Mouse (Mus musculus): ENCODE results near the gene Mcm10. TPM values are rescaled to one million over a fixed set of nuclear protein-coding genes. Genes with fewer than 3 reads are reported as not detected.

Mcm10 gene
- polyA plus RNA-seq (2014; fragmentation: Nextera tagmentation; extraction: Ambion mirVana) = 34.4 and 44.0 TPM in 2 replicates

DNA sequence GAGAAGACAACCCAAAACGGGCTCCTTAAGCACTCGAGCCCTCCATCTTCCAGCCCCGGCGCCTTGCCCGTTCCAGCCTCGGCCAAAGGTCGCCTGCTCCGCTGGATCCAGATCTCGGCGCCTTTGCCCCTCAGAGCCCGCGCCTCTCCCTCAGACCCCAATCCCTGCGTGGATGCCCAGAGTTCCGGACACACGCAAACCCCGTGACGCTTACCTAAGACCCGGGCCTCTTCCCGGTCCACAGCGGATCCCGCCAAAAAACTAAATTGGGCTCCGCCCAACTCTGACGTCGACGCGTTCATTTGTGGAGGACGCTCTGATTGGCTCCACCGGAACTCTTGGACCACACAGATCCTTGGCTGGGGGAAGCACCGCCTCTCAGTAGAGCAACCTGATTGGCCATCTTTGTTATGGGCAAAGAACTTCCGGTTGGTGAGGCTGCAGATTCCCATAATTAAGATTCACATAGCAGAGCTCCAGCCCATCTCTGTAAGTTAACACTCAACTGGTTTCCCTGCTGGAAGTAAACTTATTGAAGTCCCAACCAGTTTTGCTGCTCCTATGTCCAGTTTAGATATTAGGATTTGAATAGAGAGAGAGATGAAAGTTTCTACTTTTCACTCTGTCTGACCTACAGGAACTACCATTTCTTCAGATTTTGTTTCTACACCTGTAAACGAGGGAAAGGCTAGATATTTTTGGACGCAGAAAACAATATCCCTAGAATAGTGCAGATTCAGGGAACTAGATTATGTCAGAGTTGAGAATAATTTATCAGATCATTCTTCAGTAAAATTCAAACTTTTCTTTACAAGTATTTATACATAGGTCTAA lies at the start of gene Mcm10:
TSS of gene Mcm10 (minus strand) at position 301 of the 834 bp plus-strand sequence.
- Histone ChIP-seq H3K4me2 (replicated peaks; ENCODE audit: low read depth, low read length) (peak within 1 kb of the TSS; percentile 46), H3K36me3 (ENCODE audit: control insufficient read depth, insufficient read depth, low read length) (peaks cover 4% of the 10 kb centered on the region; the same call in 1 of the 2 replicates), H3K9ac (ENCODE audit: low read depth, low read length) (peak within 1 kb of the TSS; percentile 51; the same call in 1 of the 2 replicates), H3K4me3 (ENCODE audit: low read depth, low read length) (peak within 1 kb of the TSS; percentile 57), H3K9me3 (ENCODE audit: control insufficient read depth, low read length) (no peaks in the 10 kb centered on the region), H3K27me3 (ENCODE audit: control insufficient read depth, insufficient read depth, low read length) (no peaks in the 10 kb centered on the region), H3K27ac (ENCODE audit: low read depth, low read length) (no peak within 1 kb of the TSS), H3K4me1 (replicated peaks; ENCODE audit: control insufficient read depth, insufficient read depth, low read length) (no peaks in the 10 kb centered on the region)
- WGBS = 4% methylated on average over 32 of the region's 32 CpGs
- peak; percentile 98 for DNase-seq (ENCODE audit: low spot score)
- peak; percentile 100 for ATAC-seq (ENCODE audit: low FRiP score)

DNA sequence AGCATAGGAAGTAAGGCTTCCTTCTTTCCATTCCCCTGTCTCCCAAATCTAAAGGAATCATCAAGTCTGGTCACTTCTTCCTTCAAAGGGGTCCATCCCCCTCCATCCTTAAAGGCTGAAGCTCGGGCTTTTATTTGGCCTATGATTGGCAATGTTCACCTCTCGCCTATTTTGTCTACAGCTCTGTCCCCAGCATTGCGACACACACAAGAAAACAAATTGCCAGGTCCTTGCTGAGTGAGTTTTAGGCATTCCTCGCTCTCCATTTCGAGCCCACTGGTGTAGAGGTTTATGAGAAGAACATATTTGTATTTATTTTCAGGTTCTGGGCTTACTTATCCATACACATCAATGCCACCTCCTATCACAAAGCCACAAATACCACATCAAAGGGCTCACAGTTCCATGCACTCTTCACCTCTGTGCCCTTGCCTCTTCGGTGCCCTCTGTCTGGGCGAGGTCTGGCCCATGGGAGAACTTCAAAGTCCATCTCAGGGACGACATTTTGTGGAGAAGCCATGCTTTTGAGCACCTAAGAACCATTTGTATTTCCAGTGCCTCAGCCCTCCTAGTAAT lies 48.6 kb upstream of the Mcm10 start:
- Histone ChIP-seq H3K9me3 (ENCODE audit: control insufficient read depth, low read length) (no peaks in the 10 kb centered on the region), H3K4me3 (ENCODE audit: low read depth, low read length) (no peak overlapping the region), H3K27me3 (ENCODE audit: control insufficient read depth, insufficient read depth, low read length) (peaks cover 15% of the 10 kb centered on the region; the same call in 1 of the 2 replicates), H3K36me3 (ENCODE audit: control insufficient read depth, insufficient read depth, low read length) (no peaks in the 10 kb centered on the region), H3K9ac (ENCODE audit: low read depth, low read length) (no peak overlapping the region), H3K4me1 (replicated peaks; ENCODE audit: control insufficient read depth, insufficient read depth, low read length) (no peaks in the 10 kb centered on the region; the same call in 1 of the 2 replicates), H3K27ac (ENCODE audit: low read depth, low read length) (no peak overlapping the region), H3K4me2 (replicated peaks; ENCODE audit: low read depth, low read length) (no peak overlapping the region)
- DNase-seq (ENCODE audit: low spot score) (no peak), ATAC-seq (ENCODE audit: low FRiP score) (no peak)
- WGBS = 83% methylated on average over 8 of the region's 8 CpGs

DNA sequence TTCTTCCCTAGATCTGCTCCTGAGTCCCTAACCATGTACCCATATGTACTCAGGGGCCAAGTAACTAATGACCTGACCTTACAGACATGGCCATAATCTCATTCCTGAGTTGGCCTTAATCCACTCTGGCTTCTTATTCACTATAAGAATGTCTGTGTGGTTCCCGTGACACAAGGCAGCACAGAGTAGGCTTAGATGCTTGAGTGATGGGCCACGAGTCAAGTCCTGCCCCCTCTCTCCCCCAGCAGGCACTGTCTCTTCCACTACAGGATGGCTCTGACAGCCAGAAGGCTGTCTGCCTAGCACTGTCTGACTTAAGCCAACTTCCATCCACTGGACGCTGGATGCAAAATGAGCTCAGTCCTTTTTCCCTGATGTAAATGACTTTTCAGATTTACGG lies 47.4 kb upstream of the Mcm10 start:
- Histone ChIP-seq H3K4me1 (replicated peaks; ENCODE audit: control insufficient read depth, insufficient read depth, low read length) (no peaks in the 10 kb centered on the region; the same call in 1 of the 2 replicates), H3K4me2 (replicated peaks; ENCODE audit: low read depth, low read length) (no peak overlapping the region), H3K27ac (ENCODE audit: low read depth, low read length) (no peak overlapping the region), H3K9me3 (ENCODE audit: control insufficient read depth, low read length) (no peaks in the 10 kb centered on the region), H3K9ac (ENCODE audit: low read depth, low read length) (no peak overlapping the region), H3K4me3 (ENCODE audit: low read depth, low read length) (no peak overlapping the region), H3K36me3 (ENCODE audit: control insufficient read depth, insufficient read depth, low read length) (no peaks in the 10 kb centered on the region), H3K27me3 (ENCODE audit: control insufficient read depth, insufficient read depth, low read length) (peaks cover 15% of the 10 kb centered on the region; the same call in 1 of the 2 replicates)
- ATAC-seq (ENCODE audit: low FRiP score) = no peak
- no peak for DNase-seq (ENCODE audit: low spot score)
- 84% methylated on average over 4 of the region's 4 CpGs for WGBS

- Histone ChIP-seq H3K9me3 (ENCODE audit: control insufficient read depth, low read length) (no peaks in the 10 kb centered on the region), H3K27ac (ENCODE audit: low read depth, low read length) (no peak overlapping the region), H3K36me3 (ENCODE audit: control insufficient read depth, insufficient read depth, low read length) (no peaks in the 10 kb centered on the region), H3K9ac (ENCODE audit: low read depth, low read length) (no peak overlapping the region), H3K4me1 (replicated peaks; ENCODE audit: control insufficient read depth, insufficient read depth, low read length) (no peaks in the 10 kb centered on the region), H3K4me3 (ENCODE audit: low read depth, low read length) (no peak overlapping the region), H3K4me2 (replicated peaks; ENCODE audit: low read depth, low read length) (no peak overlapping the region), H3K27me3 (ENCODE audit: control insufficient read depth, insufficient read depth, low read length) (peaks cover 12% of the 10 kb centered on the region; the same call in 1 of the 2 replicates)
- no peak for DNase-seq (ENCODE audit: low spot score)
- 85% methylated on average over 5 of the region's 5 CpGs for WGBS
- ATAC-seq (ENCODE audit: low FRiP score) = no peak
Observed at GRCm38 (mm10) chr2:5058436-5058835, 45.8 kb upstream of the Mcm10 start.

GRCm38 (mm10) chr2:5050562-5050961 lies 38.0 kb upstream of the Mcm10 start:
- no peak for DNase-seq (ENCODE audit: low spot score)
- H3K27me3 ChIP-seq (ENCODE audit: control insufficient read depth, insufficient read depth, low read length) = no peaks in the 10 kb centered on the region
- H3K4me1 ChIP-seq (replicated peaks; ENCODE audit: control insufficient read depth, insufficient read depth, low read length) = no peaks in the 10 kb centered on the region
- H3K4me2 ChIP-seq (replicated peaks; ENCODE audit: low read depth, low read length) = no peak overlapping the region
- H3K36me3 ChIP-seq (ENCODE audit: control insufficient read depth, insufficient read depth, low read length) = no peaks in the 10 kb centered on the region
- ATAC-seq (ENCODE audit: low FRiP score) = no peak
- WGBS = 93% methylated on average over 2 of the region's 2 CpGs
- H3K9me3 ChIP-seq (ENCODE audit: control insufficient read depth, low read length) = no peaks in the 10 kb centered on the region
- H3K27ac ChIP-seq (ENCODE audit: low read depth, low read length) = no peak overlapping the region
- no peak overlapping the region for H3K9ac ChIP-seq (ENCODE audit: low read depth, low read length)
- no peak overlapping the region for H3K4me3 ChIP-seq (ENCODE audit: low read depth, low read length)

- Histone ChIP-seq H3K4me2 (replicated peaks; ENCODE audit: low read depth, low read length) (no peak overlapping the region), H3K4me1 (replicated peaks; ENCODE audit: control insufficient read depth, insufficient read depth, low read length) (no peaks in the 10 kb centered on the region), H3K9ac (ENCODE audit: low read depth, low read length) (no peak overlapping the region), H3K27ac (ENCODE audit: low read depth, low read length) (no peak overlapping the region), H3K4me3 (ENCODE audit: low read depth, low read length) (no peak overlapping the region), H3K9me3 (ENCODE audit: control insufficient read depth, low read length) (no peaks in the 10 kb centered on the region), H3K36me3 (ENCODE audit: control insufficient read depth, insufficient read depth, low read length) (no peaks in the 10 kb centered on the region), H3K27me3 (ENCODE audit: control insufficient read depth, insufficient read depth, low read length) (no peaks in the 10 kb centered on the region)
- no peak for ATAC-seq (ENCODE audit: low FRiP score)
- no peak for DNase-seq (ENCODE audit: low spot score)
- 94% methylated on average over 2 of the region's 2 CpGs for WGBS
Observed at GRCm38 (mm10) chr2:5047016-5047415, 34.4 kb upstream of the Mcm10 start.

DNA sequence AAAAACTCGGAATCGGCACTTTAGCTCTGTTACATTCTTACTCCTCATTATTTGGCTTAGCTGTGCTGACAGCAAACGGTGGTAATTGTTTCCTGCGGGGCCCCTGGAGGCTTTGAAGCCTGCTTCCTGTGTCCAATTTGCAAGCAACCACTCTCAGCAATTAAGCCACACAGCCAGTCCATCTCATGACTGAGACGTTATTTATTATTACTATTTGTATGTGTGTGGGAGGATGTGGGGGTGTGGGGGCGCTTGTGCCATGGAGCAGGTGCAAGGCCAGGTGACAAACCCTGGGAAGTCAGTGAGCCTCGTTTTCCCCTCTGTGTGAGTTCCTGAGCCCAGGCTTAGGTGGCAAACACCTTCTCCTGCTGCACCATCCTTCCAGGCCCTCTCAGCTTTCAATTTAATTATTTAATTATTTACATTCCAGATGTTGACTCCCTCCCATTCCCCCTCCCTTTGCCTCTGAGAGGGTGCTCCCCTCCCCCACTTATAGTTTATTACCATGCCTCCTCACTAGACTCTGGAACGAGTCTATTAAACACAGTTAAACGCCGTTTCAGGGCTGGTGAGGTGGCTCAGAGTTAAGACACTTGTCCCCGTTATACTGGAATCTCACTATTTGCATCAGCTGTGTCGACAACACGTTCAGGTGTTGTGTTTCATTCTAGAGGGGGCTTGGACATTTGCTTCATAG lies 32.8 kb upstream of the Mcm10 start:
- H3K27ac ChIP-seq (ENCODE audit: low read depth, low read length) = no peak overlapping the region
- H3K27me3 ChIP-seq (ENCODE audit: control insufficient read depth, insufficient read depth, low read length) = no peaks in the 10 kb centered on the region
- no peak overlapping the region for H3K4me2 ChIP-seq (replicated peaks; ENCODE audit: low read depth, low read length)
- no peak overlapping the region for H3K9ac ChIP-seq (ENCODE audit: low read depth, low read length)
- no peak for ATAC-seq (ENCODE audit: low FRiP score)
- 47% methylated on average over 13 of the region's 13 CpGs for whole genome bisulfite sequencing
- H3K36me3 ChIP-seq (ENCODE audit: control insufficient read depth, insufficient read depth, low read length) = no peaks in the 10 kb centered on the region
- peak; percentile 16 for DNase-seq (ENCODE audit: low spot score)
- H3K4me3 ChIP-seq (ENCODE audit: low read depth, low read length) = no peak overlapping the region
- no peaks in the 10 kb centered on the region for H3K4me1 ChIP-seq (replicated peaks; ENCODE audit: control insufficient read depth, insufficient read depth, low read length)
- H3K9me3 ChIP-seq (ENCODE audit: control insufficient read depth, low read length) = no peaks in the 10 kb centered on the region

DNA sequence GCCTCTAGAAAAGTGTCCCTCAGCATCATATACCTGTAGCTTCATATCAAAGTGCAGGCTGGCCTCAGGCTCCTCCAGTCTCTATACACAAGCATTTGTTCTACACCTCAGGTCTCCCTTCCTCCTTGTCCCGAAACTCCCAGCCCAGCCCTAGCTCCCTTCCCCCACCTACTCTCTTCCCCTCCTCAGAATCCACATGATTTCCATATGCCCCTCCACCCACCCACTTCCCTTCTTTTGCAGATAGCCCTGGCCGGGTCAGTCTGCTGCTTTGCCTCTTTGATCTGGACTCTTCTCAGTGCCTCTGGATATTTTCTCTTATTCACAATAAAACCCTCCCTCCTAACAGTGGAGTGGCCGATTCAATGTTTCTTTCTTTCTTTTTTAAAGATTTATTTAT lies 31.7 kb upstream of the Mcm10 start:
- Histone ChIP-seq H3K9ac (ENCODE audit: low read depth, low read length) (no peak overlapping the region), H3K4me1 (replicated peaks; ENCODE audit: control insufficient read depth, insufficient read depth, low read length) (no peaks in the 10 kb centered on the region), H3K4me3 (ENCODE audit: low read depth, low read length) (no peak overlapping the region), H3K27me3 (ENCODE audit: control insufficient read depth, insufficient read depth, low read length) (no peaks in the 10 kb centered on the region), H3K36me3 (ENCODE audit: control insufficient read depth, insufficient read depth, low read length) (no peaks in the 10 kb centered on the region), H3K27ac (ENCODE audit: low read depth, low read length) (no peak overlapping the region), H3K4me2 (replicated peaks; ENCODE audit: low read depth, low read length) (no peak overlapping the region), H3K9me3 (ENCODE audit: control insufficient read depth, low read length) (no peaks in the 10 kb centered on the region)
- DNase-seq (ENCODE audit: low spot score) (no peak), ATAC-seq (ENCODE audit: low FRiP score) (no peak)
- 57% methylated on average over 3 of the region's 3 CpGs for WGBS
